Mouse (Mus musculus) spleen, postnatal 14 days (tissue): ENCODE results near the gene BC024978.

Source experiments
- DNase-seq, 2 experiments: peaks; one replicate each; pipeline ENCODE4 v3.0.0; 2021 to 2022; ENCODE audit warnings: low spot score in 2 of 2

Gene BC024978

DNA sequence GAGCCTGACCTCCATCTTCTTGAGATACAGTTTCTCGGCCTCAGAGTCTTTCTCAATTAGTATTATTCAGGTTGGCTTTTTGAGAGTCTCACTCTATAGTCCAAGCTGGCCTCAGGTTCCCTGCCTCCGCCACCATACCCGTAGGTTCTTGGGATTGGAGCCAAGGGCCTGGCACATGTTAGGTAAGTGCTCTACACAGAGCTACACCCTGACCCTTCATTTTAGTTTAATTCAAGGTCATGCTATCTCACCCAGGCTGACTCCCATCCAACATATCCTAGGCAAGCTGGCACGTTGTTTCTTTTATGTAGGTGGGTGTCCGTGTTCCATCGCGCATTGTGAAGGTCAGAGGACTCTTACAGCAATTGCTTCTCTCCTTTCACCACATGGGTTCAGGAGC lies 20.7 kb upstream of the BC024978 start:
- DNase-seq = no peak

GRCm38 (mm10) chr7:27177942-27178323 lies 17.6 kb upstream of the BC024978 start:
- DNase-seq = no peak

GRCm38 (mm10) chr7:27178324-27179216 lies 17.0 kb upstream of the BC024978 start, which contains the start of gene Rab4b:
Gene Rab4b (minus strand): TSS chr7:27178896.
- peak; percentile 98 to 99 for DNase-seq

DNA sequence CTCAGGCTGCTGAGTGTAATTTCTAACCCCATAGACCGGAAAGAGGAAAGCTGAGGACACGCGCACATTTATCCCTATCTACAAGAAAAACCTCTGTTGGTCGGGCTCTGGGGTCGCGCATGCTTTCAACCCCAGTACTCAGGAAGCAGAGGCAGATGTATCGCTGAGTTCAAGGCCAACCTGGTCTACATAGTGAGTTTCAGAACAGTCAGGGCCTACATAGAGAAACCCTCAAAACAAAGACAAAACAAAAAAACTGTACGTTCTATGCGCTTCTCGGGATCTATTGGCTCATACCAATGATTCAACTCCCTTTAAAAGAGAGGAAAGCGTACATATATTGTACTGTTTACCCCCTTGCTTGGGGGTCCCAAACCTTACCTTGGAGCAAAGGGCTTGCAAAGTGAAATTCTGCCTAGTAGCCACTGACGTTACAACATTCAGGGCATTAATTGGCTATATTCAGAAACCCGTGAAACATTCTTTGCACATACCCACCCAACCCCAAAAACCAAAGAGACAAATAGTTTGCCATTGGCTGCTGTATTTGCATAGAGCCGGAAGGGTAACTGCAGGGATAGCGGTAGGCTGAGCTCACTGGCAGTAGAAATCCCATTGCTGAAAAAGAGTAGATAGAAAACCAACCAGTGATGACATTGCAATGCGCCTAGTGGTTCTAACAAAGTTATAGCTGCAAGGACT lies 16.2 kb upstream of the BC024978 start:
- no peak for DNase-seq

DNA sequence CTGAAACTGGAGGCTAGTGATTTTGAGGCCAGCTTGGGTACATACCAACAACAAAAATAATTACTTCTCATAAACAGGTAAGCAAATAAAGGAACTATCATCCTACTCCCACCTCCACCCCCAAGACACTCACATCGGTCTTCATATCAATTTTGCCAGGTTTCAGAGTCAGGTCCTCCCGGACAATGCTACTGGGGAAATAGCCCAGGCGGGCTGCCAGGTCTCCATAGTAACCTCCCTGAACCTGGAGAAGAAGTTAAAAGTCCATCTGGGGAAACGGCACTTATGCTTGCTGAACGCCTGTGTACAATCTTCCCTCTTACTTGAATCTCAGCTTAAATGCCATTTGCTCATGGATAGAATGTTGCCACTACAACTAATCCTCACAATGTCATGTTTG lies 15.5 kb upstream of the BC024978 start:
- DNase-seq = no peak

GRCm38 (mm10) chr7:27180837-27181695 lies 14.5 kb upstream of the BC024978 start, which contains the start of the genes Gm21983 and Mia:
Gene Gm21983 (minus strand): TSS chr7:27181086.
Gene Mia (minus strand): TSS chr7:27181157.
- DNase-seq = no peak

- no peak for DNase-seq
These were observed 13.1 kb upstream of the BC024978 start for GRCm38 (mm10) chr7:27182498-27182897.

GRCm38 (mm10) chr7:27184964-27185363 lies 10.6 kb upstream of the BC024978 start:
- DNase-seq = no peak

DNA sequence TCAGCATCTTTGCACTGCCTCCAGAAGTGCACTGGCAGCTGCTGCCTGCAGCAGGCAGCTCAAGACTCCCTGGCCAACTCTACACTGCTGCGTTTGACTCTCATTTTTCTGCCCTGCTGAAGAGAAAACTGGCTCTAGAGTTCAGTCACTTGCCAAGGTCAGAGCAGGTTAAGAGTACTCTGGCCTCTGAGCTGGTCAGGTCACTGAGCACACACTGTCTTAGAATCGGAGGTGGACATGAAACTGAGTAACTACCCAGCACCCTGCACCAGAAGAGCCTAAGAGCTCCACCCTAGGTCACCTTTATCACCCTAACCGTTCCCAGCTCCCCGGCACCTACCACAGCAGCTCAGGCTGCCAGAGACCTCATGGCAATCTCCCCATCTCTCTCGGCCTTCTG lies 9.6 kb upstream of the BC024978 start:
- no peak for DNase-seq

DNA sequence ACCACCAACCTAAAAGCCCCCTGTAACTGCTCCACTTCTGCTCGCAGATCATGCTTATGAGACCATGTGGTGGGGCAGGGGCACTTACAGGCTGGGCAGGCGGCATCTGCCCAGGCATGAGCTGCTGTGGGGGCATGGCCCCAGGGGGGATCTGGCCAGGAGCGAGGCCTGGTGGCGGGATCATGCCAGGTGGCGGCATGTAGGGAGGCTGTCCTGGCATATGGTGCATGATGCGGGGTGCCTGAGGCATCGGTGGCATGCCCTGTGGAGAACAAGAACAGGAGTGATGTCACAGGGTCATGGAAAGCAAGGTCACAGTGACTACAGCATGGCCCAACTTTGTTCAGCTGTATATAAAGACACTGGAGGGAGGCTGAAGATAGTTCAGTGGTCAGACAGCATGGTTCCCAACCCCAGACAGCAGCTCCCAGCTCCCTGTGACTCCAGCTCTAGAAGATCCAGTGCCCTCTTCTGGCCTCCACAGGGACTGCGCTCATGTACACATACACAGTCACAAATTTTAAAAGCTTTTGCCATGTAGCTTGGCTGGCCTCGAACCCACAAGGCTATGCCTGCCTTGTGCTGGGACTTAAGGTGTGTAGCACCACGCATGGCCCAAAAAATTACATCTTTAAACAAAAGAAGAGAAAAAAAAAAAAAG lies 6.2 kb upstream of the BC024978 start:
- no peak for DNase-seq

DNA sequence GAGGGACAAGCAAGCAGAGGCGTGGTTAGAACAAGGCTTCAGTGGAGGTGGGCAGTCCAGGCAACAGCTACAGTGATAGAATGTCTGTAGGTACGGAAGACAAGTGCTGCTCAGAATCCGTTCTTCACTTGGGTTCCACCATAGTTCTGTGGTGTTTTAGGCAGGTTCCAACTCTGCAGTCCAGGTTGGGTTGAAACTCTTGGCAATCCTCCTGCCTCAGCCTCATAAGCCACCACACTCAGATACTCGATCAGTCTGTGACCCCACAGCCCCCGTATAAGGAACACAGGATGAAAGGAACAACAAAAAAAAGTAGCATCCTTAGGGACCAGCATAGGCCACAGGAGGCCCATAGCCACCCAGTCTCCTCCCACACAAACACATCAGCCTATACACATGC lies 3.1 kb upstream of the BC024978 start:
- DNase-seq = no peak

GRCm38 (mm10) chr7:27193731-27194130 lies 1.9 kb upstream of the BC024978 start:
- no peak for DNase-seq

DNA sequence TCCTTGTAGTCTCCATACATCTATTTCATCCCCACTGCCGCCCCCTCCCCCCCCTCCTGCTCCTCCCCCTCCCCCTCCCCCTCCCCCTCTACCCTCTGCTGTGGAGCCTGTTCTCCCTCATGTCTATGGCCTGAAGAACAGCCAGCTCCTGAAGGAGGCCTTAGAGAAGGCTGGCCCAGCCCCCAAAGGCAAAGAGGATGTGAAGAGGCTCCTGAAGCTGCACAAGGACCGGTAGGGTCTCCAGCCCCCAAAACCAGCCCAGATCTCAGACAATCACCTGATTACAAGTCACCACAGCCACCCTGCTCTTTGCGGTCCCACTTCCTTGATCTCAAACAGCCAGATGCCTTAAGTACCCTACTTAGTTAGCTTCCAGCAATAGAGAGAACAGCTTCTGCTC lies 1.6 kb downstream of the BC024978 start:
- no peak for DNase-seq

DNA sequence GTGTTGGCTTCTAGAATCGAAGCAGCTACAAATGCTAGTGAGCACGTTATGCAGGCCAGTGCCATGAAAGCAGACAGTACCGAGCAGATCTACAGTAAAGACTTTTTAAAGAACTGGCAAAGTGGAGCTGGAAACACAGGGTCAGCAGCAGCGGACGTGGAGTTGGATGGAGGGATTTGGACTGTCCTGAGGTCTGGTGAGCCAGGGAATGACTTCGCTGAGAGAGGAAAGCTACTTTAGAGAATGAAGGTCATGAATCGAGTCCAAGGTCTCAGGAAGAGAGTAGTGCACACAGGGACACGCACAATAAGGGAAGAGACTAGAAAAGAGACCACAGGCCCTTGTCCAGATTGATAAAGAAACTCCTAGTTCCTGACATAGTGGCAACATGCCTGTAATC lies 2.1 kb downstream of the BC024978 start:
- no peak for DNase-seq

DNA sequence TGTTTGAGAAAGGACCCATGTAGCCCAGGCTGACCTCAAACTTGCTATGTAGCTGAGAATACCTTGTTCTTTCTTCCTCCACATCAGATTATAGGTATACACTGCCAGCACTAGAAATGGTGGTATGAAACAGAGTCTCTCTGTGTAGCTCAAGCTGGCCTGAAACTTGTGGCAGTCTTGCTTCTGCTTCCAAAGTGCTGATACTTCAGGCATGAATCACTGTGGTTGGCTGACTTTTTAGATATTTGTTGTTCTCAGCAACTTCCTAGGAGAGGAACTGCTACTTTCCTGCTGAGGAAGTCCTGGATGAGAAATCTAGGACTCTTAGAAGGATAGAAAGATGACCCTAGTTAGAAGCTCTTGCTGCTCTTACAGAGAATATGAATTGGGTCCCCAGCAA lies 2.8 kb downstream of the BC024978 start:
- no peak for DNase-seq

DNA sequence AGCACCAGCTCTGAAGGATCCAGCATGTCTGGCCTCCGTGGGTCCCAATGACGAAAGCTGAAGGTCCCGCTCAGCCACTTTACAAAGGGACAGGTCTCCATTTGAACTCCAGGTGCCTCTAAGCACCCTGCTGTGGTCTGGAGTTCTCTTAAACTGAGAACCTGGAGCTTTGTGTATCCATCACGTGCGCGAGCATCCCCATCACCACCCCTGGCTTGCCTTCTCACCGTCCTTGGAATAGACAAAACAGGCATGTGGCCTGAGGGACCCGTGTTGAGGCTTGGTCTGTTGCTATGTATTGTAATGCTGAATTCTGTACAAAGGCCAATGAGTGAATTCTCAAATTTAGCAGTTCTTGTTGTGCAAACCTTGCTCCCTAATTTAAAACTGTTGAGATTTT lies 3.2 kb downstream of the BC024978 start:
- DNase-seq = no peak

GRCm38 (mm10) chr7:27203730-27204449 lies 8.3 kb downstream of the BC024978 start:
- DNase-seq = no peak

- DNase-seq = no peak
These were observed 17.0 kb downstream of the BC024978 start for GRCm38 (mm10) chr7:27212626-27213025.

DNA sequence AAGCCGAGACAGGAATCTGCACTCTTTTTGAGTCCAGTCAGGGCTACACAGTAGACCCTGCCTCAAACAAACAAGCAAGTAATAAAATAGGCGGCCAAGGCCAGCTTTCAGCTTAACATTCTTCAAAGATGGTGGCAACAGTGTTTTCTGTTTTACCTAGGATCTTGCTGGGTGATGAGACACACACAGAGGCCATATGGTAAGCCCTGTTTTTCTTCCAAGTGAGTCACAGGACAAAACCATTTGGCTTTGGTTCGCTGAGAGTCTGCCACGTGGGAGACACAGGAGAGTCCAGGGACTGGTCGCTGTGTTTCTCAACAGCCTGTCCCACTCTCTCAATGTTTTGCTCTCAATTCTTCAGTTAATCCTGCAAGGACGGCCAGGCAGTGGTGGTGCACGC lies 23.0 kb downstream of the BC024978 start:
- DNase-seq = no peak

- DNase-seq = no peak
These were observed 24.4 kb downstream of the BC024978 start for GRCm38 (mm10) chr7:27219937-27220336.

GRCm38 (mm10) chr7:27221939-27222338 lies 26.4 kb downstream of the BC024978 start:
- no peak for DNase-seq
